Comparison of ENCODE assay signal across 13 mouse cellular contexts in the genomic region with DNA sequence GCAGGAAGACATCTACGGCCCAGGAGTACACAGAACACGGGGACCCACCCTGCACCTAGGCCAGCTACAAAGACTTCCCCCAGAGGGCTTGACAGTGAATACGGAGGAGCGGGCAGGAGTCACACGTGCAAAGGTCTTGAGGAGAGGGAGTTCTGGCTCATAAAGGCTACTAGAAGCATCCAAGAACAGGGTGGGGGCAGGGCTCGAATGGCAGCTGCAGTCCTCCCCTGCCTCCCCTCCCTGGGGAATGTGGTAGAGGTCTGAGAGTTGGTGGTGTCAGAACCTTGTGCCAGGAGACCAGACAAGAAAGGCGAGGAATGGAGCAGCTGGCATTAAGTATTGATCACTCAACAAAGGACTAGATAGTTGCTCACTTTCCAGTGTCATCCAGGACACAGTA. TPM values are rescaled to one million over a fixed set of nuclear protein-coding genes. Genes with fewer than 3 reads are reported as not detected.
DNase-seq lines count a peak whose midpoint lies in the region; ATAC-seq and TF ChIP-seq lines count a peak whose summit lies in the region.
"Had no signal": no experiment of that assay in that cellular context is flagged by ENCODE, and none has a peak within 500 bp of the region (broad histone marks: within the 10 kb centered on the region; RNA-seq: fewer than 3 reads in every experiment).

No protein-coding gene starts in this region.

- H3K4me2 ChIP-seq in hindbrain, embryonic 16.5 days (ENCODE audit: low read length) = no peak overlapping the region
- H3K4me2 ChIP-seq in lung, embryonic 14.5 days = no peak overlapping the region
- H3K4me2 ChIP-seq in embryonic facial prominence, embryonic 14.5 days (ENCODE audit: low read depth, low read length) = no peak overlapping the region
- no peak overlapping the region; the same call in 1 of the 2 replicates for H3K4me2 ChIP-seq in limb, embryonic 13.5 days (replicated peaks)
- H3K4me2 ChIP-seq: intestine, embryonic 15.5 days had no signal

- no peak for TF ChIP-seq CTCF in lung, embryonic 14.5 days (IDR thresholded peaks at IDR 0.05; ENCODE audit: low read depth)

- no peak for DNase-seq in hindbrain, embryonic 10.5 days (ENCODE audit: low spot score)
- peak; percentile 14 for DNase-seq in lung, embryonic 14.5 days
- DNase-seq in lung, postnatal 4 days = no peak
- DNase-seq in embryonic facial prominence, embryonic 14.5 days (ENCODE audit: low spot score) = no peak
- DNase-seq in layer of hippocampus, postnatal 10 days (ENCODE audit: low spot score in 2 of 2) = no peak
- DNase-seq: adrenal gland, postnatal 25 days; gastrocnemius, postnatal 10 days; layer of hippocampus, adult 9-11 months; lung, postnatal 36 days had no signal

- peaks cover 67% of the 10 kb centered on the region for H3K4me1 ChIP-seq in hindbrain, embryonic 10.5 days (replicated peaks)
- H3K4me1 ChIP-seq in hindbrain, embryonic 16.5 days (ENCODE audit: control insufficient read depth, insufficient read depth, low read depth, low read length) = peaks cover 15% of the 10 kb centered on the region
- H3K4me1 ChIP-seq in lung, embryonic 14.5 days (ENCODE audit: insufficient read depth) = peaks cover 13% of the 10 kb centered on the region
- peaks cover 49% of the 10 kb centered on the region for H3K4me1 ChIP-seq in embryonic facial prominence, embryonic 14.5 days (ENCODE audit: control insufficient read depth, insufficient read depth, low read length)
- peaks cover 60% of the 10 kb centered on the region for H3K4me1 ChIP-seq in limb, embryonic 13.5 days

- 45% methylated on average over 7 of the region's 7 CpGs for WGBS in hindbrain, embryonic 10.5 days
- WGBS in hindbrain, embryonic 16.5 days = 49% methylated on average over 7 of the region's 7 CpGs
- WGBS in lung, embryonic 14.5 days = 63% methylated on average over 7 of the region's 7 CpGs
- WGBS in embryonic facial prominence, embryonic 14.5 days = 39% methylated on average over 7 of the region's 7 CpGs
- 30% methylated on average over 7 of the region's 7 CpGs for WGBS in limb, embryonic 13.5 days

- no peaks in the 10 kb centered on the region for H3K36me3 ChIP-seq in hindbrain, embryonic 10.5 days
- no peaks in the 10 kb centered on the region for H3K36me3 ChIP-seq in hindbrain, embryonic 16.5 days (ENCODE audit: control insufficient read depth, insufficient read depth, low read length)
- H3K36me3 ChIP-seq in lung, embryonic 14.5 days (ENCODE audit: insufficient read depth) = no peaks in the 10 kb centered on the region
- no peaks in the 10 kb centered on the region; the same call in 1 of the 2 replicates for H3K36me3 ChIP-seq in embryonic facial prominence, embryonic 14.5 days (ENCODE audit: control insufficient read depth, insufficient read depth, low read length)
- peaks cover 4% of the 10 kb centered on the region; the same call in 1 of the 2 replicates for H3K36me3 ChIP-seq in limb, embryonic 13.5 days
- H3K36me3 ChIP-seq: intestine, embryonic 15.5 days had no signal

- no peak for ATAC-seq in hindbrain, embryonic 16.5 days
- no peak for ATAC-seq in lung, embryonic 14.5 days (ENCODE audit: insufficient read depth)
- no peak for ATAC-seq in embryonic facial prominence, embryonic 14.5 days (ENCODE audit: low read depth)
- ATAC-seq in limb, embryonic 13.5 days (ENCODE audit: low FRiP score, low read depth) = no peak
- ATAC-seq: intestine, embryonic 15.5 days had no signal

- peak overlapping the region; percentile 74 for H3K27ac ChIP-seq in hindbrain, embryonic 10.5 days
- no peak overlapping the region for H3K27ac ChIP-seq in hindbrain, embryonic 16.5 days (ENCODE audit: low read depth, low read length)
- no peak overlapping the region for H3K27ac ChIP-seq in lung, embryonic 14.5 days (ENCODE audit: low read depth)
- peak overlapping the region; percentile 33; the same call in 1 of the 2 replicates for H3K27ac ChIP-seq in embryonic facial prominence, embryonic 14.5 days (replicated peaks; ENCODE audit: low read depth, low read length)
- no peak overlapping the region; the same call in 1 of the 2 replicates for H3K27ac ChIP-seq in limb, embryonic 13.5 days
- H3K27ac ChIP-seq: intestine, embryonic 15.5 days; liver, embryonic 14.5 days had no signal

- H3K4me3 ChIP-seq in hindbrain, embryonic 10.5 days = no peak overlapping the region
- H3K4me3 ChIP-seq in hindbrain, embryonic 16.5 days (ENCODE audit: low read length) = no peak overlapping the region
- H3K4me3 ChIP-seq in lung, embryonic 14.5 days (ENCODE audit: low read depth, low read length) = no peak overlapping the region
- no peak overlapping the region for H3K4me3 ChIP-seq in embryonic facial prominence, embryonic 14.5 days (ENCODE audit: low read depth, low read length)
- no peak overlapping the region for H3K4me3 ChIP-seq in limb, embryonic 13.5 days
- H3K4me3 ChIP-seq: intestine, embryonic 15.5 days had no signal

- no peaks in the 10 kb centered on the region for H3K9me3 ChIP-seq in hindbrain, embryonic 10.5 days
- no peaks in the 10 kb centered on the region for H3K9me3 ChIP-seq in hindbrain, embryonic 16.5 days (ENCODE audit: control insufficient read depth, low read length)
- H3K9me3 ChIP-seq in lung, embryonic 14.5 days (ENCODE audit: low read depth, low read length) = no peaks in the 10 kb centered on the region
- H3K9me3 ChIP-seq in embryonic facial prominence, embryonic 14.5 days (ENCODE audit: control insufficient read depth, low read length) = no peaks in the 10 kb centered on the region
- no peaks in the 10 kb centered on the region for H3K9me3 ChIP-seq in limb, embryonic 13.5 days
- H3K9me3 ChIP-seq: intestine, embryonic 15.5 days had no signal

- H3K27me3 ChIP-seq in hindbrain, embryonic 10.5 days (ENCODE audit: insufficient read depth, poor library complexity, severe bottlenecking) = no peaks in the 10 kb centered on the region
- no peaks in the 10 kb centered on the region for H3K27me3 ChIP-seq in hindbrain, embryonic 16.5 days (replicated peaks; ENCODE audit: control insufficient read depth, insufficient read depth, low read length)
- H3K27me3 ChIP-seq in lung, embryonic 14.5 days (ENCODE audit: insufficient read depth, low read length) = no peaks in the 10 kb centered on the region
- no peaks in the 10 kb centered on the region for H3K27me3 ChIP-seq in embryonic facial prominence, embryonic 14.5 days (replicated peaks; ENCODE audit: control insufficient read depth, insufficient read depth, low read length)
- H3K27me3 ChIP-seq in limb, embryonic 13.5 days = no peaks in the 10 kb centered on the region
- H3K27me3 ChIP-seq: intestine, embryonic 15.5 days had no signal

- H3K9ac ChIP-seq in hindbrain, embryonic 16.5 days (ENCODE audit: low read depth, low read length) = no peak overlapping the region
- no peak overlapping the region for H3K9ac ChIP-seq in lung, embryonic 14.5 days
- H3K9ac ChIP-seq in embryonic facial prominence, embryonic 14.5 days (ENCODE audit: low read depth, low read length) = no peak overlapping the region
- peak overlapping the region; percentile 19; the same call in 1 of the 2 replicates for H3K9ac ChIP-seq in limb, embryonic 13.5 days
- H3K9ac ChIP-seq: intestine, embryonic 15.5 days; liver, embryonic 14.5 days had no signal

RNA-seq across cellular contexts. Expression of gene Tspan9, which starts 31.6 kb away (rescaled TPM):
- polyA plus RNA-seq in hindbrain, embryonic 10.5 days (2016; fragmentation: Nextera tagmentation; extraction: Ambion mirVana) = 65.7 and 67.8 TPM in 2 replicates
- polyA plus RNA-seq in hindbrain, embryonic 16.5 days (2015; fragmentation: Nextera tagmentation; extraction: Ambion mirVana) = 62.6 and 66.8 TPM in 2 replicates
- 118 and 121 TPM in 2 replicates for polyA plus RNA-seq in lung, embryonic 14.5 days (2014; fragmentation: Nextera tagmentation; extraction: Ambion mirVana)
- 130 and 151 TPM in 2 replicates for polyA plus RNA-seq in embryonic facial prominence, embryonic 14.5 days (2014; fragmentation: Nextera tagmentation; extraction: Ambion mirVana)
- 125 and 132 TPM in 2 replicates for polyA plus RNA-seq in limb, embryonic 13.5 days (2015; fragmentation: Nextera tagmentation; extraction: Ambion mirVana)
- 10 to 100 TPM; 79.8 to 84.6 TPM for total RNA-seq in layer of hippocampus, postnatal 10 days (2021)

Comparison
In these comparisons a context has a peak if more than half of its experiments do, and no peak if none do; other contexts are left out.
1. H3K27ac ChIP-seq: peak in hindbrain, embryonic 10.5 days (single experiment) and embryonic facial prominence, embryonic 14.5 days (single experiment); none in hindbrain, embryonic 16.5 days (single experiment), lung, embryonic 14.5 days (single experiment) and limb, embryonic 13.5 days (single experiment).